25 mouse cellular contexts compared by ENCODE assay signal in genomic region chr5:104385521-104385920, GRCm38 (mm10).
"Had no signal": no experiment of that assay in that cellular context is flagged by ENCODE, and none has a peak within 500 bp of the region (broad histone marks: within the 10 kb centered on the region; RNA-seq: fewer than 3 reads in every experiment).

No protein-coding gene starts in this region.

- H3K27me3 ChIP-seq: heart, embryonic 12.5 days; hindbrain, embryonic 12.5 days; intestine, embryonic 15.5 days; limb, embryonic 13.5 days; limb, embryonic 15.5 days; liver, embryonic 12.5 days had no signal

- H3K9ac ChIP-seq: heart, embryonic 12.5 days; hindbrain, embryonic 12.5 days; hindbrain, embryonic 14.5 days; intestine, embryonic 15.5 days; limb, embryonic 13.5 days; limb, embryonic 15.5 days; liver, embryonic 12.5 days had no signal

- H3K4me1 ChIP-seq: heart, embryonic 10.5 days; heart, embryonic 12.5 days; hindbrain, embryonic 10.5 days; hindbrain, embryonic 12.5 days; intestine, embryonic 15.5 days; limb, embryonic 13.5 days; limb, embryonic 15.5 days; liver, embryonic 12.5 days had no signal

- DNase-seq: gastrocnemius, adult 2 months; gastrocnemius, postnatal 10 days; gastrocnemius, postnatal 25 days; heart, adult 18-20 months; heart, postnatal 10 days; heart, postnatal 4 days; kidney, adult 18-20 months; kidney, adult 8-10 months; kidney, postnatal 10 days; kidney, postnatal 36 days; layer of hippocampus, adult 9-11 months; layer of hippocampus, postnatal 36 days; left cerebral cortex, postnatal 4 days had no signal

- ATAC-seq: hindbrain, embryonic 16.5 days; inflammation-experienced regulatory T-cells, adult 6 months; intestine, embryonic 15.5 days; intestine, postnatal 0 days; liver, embryonic 12.5 days had no signal

- H3K27ac ChIP-seq: gastrocnemius, adult 2 months; heart, embryonic 10.5 days; hindbrain, embryonic 10.5 days; hindbrain, embryonic 12.5 days; hindbrain, embryonic 14.5 days; intestine, embryonic 15.5 days; limb, embryonic 13.5 days; limb, embryonic 15.5 days; liver, embryonic 12.5 days had no signal

- H3K36me3 ChIP-seq: heart, embryonic 10.5 days; heart, embryonic 12.5 days; hindbrain, embryonic 10.5 days; hindbrain, embryonic 12.5 days; intestine, embryonic 15.5 days; limb, embryonic 13.5 days; limb, embryonic 15.5 days; liver, embryonic 12.5 days had no signal

- H3K9me3 ChIP-seq: heart, embryonic 10.5 days; heart, embryonic 12.5 days; hindbrain, embryonic 10.5 days; hindbrain, embryonic 12.5 days; intestine, embryonic 15.5 days; limb, embryonic 13.5 days; limb, embryonic 15.5 days; liver, embryonic 12.5 days had no signal

- H3K4me3 ChIP-seq: gastrocnemius, adult 2 months; heart, embryonic 10.5 days; heart, embryonic 12.5 days; hindbrain, embryonic 10.5 days; hindbrain, embryonic 12.5 days; intestine, embryonic 15.5 days; limb, embryonic 13.5 days; limb, embryonic 15.5 days; liver, embryonic 12.5 days had no signal

- H3K4me2 ChIP-seq: heart, embryonic 12.5 days; hindbrain, embryonic 12.5 days; hindbrain, embryonic 14.5 days; intestine, embryonic 15.5 days; limb, embryonic 13.5 days; limb, embryonic 15.5 days; liver, embryonic 12.5 days had no signal
